Mouse (Mus musculus): ENCODE measurements at regions not wholly inside any gene's neighbourhood (a gene's known extent, or its start where the extent isn't known, plus 50 kb on each side); places are given as distances from the start of the nearest gene placed in this dataset.

- no peak overlapping the region for H3K27ac ChIP-seq (ENCODE audit: control insufficient read depth, low read depth, low read length)
- H3K36me3 ChIP-seq (ENCODE audit: control insufficient read depth in 1 of 2, insufficient read depth in 2 of 2, low read length in 2 of 2): no peaks in the 10 kb centered on the region
- H3K4me1 ChIP-seq (ENCODE audit: control insufficient read depth in 1 of 2, insufficient read depth in 2 of 2, low read length in 2 of 2): no peaks in the 10 kb centered on the region
- no peak overlapping the region for H3K9ac ChIP-seq (ENCODE audit: control insufficient read depth, low read depth, low read length, poor library complexity, severe bottlenecking)
- TF ChIP-seq MYB (IDR thresholded peaks at IDR 0.05; ENCODE audit: low read depth, low read length) (no peak), NELFE (IDR thresholded peaks at IDR 0.05; ENCODE audit: low read depth, low read length) (no peak)
- no peak for DNase-seq (ENCODE audit: low read depth, low spot score)
- no peaks in the 10 kb centered on the region for H3K79me2 ChIP-seq (ENCODE audit: control insufficient read depth, insufficient read depth, low read length, poor library complexity)
- H3K27me3 ChIP-seq (ENCODE audit: control insufficient read depth in 1 of 2, insufficient read depth in 2 of 2, low read length in 2 of 2): no peaks in the 10 kb centered on the region
- H3K9me3 ChIP-seq (replicated peaks; ENCODE audit: insufficient read depth, low read length): no peaks in the 10 kb centered on the region
- H3K4me3 ChIP-seq (ENCODE audit: control insufficient read depth in 1 of 2, insufficient read depth in 1 of 2, low read depth in 2 of 2, low read length in 2 of 2): no peak overlapping the region
These were observed 147.1 kb upstream of the Cdkn3 start for GRCm38 (mm10) chr14:46613211-46613610.

GRCm38 (mm10) chr14:46612584-46612983 is 147.8 kb upstream of the Cdkn3 start:
- no peak overlapping the region for H3K27ac ChIP-seq (ENCODE audit: control insufficient read depth, low read depth, low read length)
- H3K9ac ChIP-seq (ENCODE audit: control insufficient read depth, low read depth, low read length, poor library complexity, severe bottlenecking): no peak overlapping the region

GRCm38 (mm10) chr14:46610926-46611325 is 149.4 kb upstream of the Cdkn3 start:
- Histone ChIP-seq H3K79me2 (ENCODE audit: control insufficient read depth, insufficient read depth, low read length, poor library complexity) (no peaks in the 10 kb centered on the region), H3K36me3 (ENCODE audit: control insufficient read depth in 1 of 2, insufficient read depth in 2 of 2, low read length in 2 of 2) (no peaks in the 10 kb centered on the region), H3K9me3 (replicated peaks; ENCODE audit: insufficient read depth, low read length) (no peaks in the 10 kb centered on the region), H3K9ac (ENCODE audit: control insufficient read depth, low read depth, low read length, poor library complexity, severe bottlenecking) (no peak overlapping the region), H3K27ac (ENCODE audit: control insufficient read depth, low read depth, low read length) (no peak overlapping the region), H3K4me1 (ENCODE audit: control insufficient read depth in 1 of 2, insufficient read depth in 2 of 2, low read length in 2 of 2) (no peaks in the 10 kb centered on the region), H3K4me3 (ENCODE audit: control insufficient read depth in 1 of 2, insufficient read depth in 1 of 2, low read depth in 2 of 2, low read length in 2 of 2) (no peak overlapping the region), H3K27me3 (ENCODE audit: control insufficient read depth in 1 of 2, insufficient read depth in 2 of 2, low read length in 2 of 2) (no peaks in the 10 kb centered on the region)
- TF ChIP-seq ELF1 (IDR thresholded peaks at IDR 0.05; ENCODE audit: low read depth, low read length): no peak
- TF ChIP-seq NRF1 (IDR thresholded peaks at IDR 0.05; ENCODE audit: insufficient read depth, low read depth, low read length, poor library complexity, severe bottlenecking): no peak
- no peak for TF ChIP-seq TAL1 (IDR thresholded peaks at IDR 0.05; ENCODE audit: low read length)
- TF ChIP-seq ZMIZ1 (IDR thresholded peaks at IDR 0.05; ENCODE audit: low read depth, low read length): no peak
- TF ChIP-seq GATA1 (IDR thresholded peaks at IDR 0.05; ENCODE audit: low read depth, low read length): no peak
- DNase-seq (ENCODE audit: low read depth, low spot score): no peak

More at GRCm38 (mm10) chr14:46612584-46612983, 147.8 kb upstream of the Cdkn3 start:
- no peak for DNase-seq (ENCODE audit: low read depth, low spot score)
- Histone ChIP-seq H3K79me2 (ENCODE audit: control insufficient read depth, insufficient read depth, low read length, poor library complexity) (no peaks in the 10 kb centered on the region), H3K9me3 (replicated peaks; ENCODE audit: insufficient read depth, low read length) (no peaks in the 10 kb centered on the region), H3K27me3 (ENCODE audit: control insufficient read depth in 1 of 2, insufficient read depth in 2 of 2, low read length in 2 of 2) (no peaks in the 10 kb centered on the region), H3K4me3 (ENCODE audit: control insufficient read depth in 1 of 2, insufficient read depth in 1 of 2, low read depth in 2 of 2, low read length in 2 of 2) (no peak overlapping the region), H3K36me3 (ENCODE audit: control insufficient read depth in 1 of 2, insufficient read depth in 2 of 2, low read length in 2 of 2) (no peaks in the 10 kb centered on the region), H3K4me1 (ENCODE audit: control insufficient read depth in 1 of 2, insufficient read depth in 2 of 2, low read length in 2 of 2) (no peaks in the 10 kb centered on the region)
- TF ChIP-seq ZC3H11A (IDR thresholded peaks at IDR 0.05; ENCODE audit: low read depth, low read length): no peak

- Histone ChIP-seq H3K9ac (ENCODE audit: control insufficient read depth, low read depth, low read length, poor library complexity, severe bottlenecking) (no peak overlapping the region), H3K36me3 (ENCODE audit: control insufficient read depth in 1 of 2, insufficient read depth in 2 of 2, low read length in 2 of 2) (no peaks in the 10 kb centered on the region), H3K4me3 (ENCODE audit: control insufficient read depth in 1 of 2, insufficient read depth in 1 of 2, low read depth in 2 of 2, low read length in 2 of 2) (no peak overlapping the region), H3K27me3 (ENCODE audit: control insufficient read depth in 1 of 2, insufficient read depth in 2 of 2, low read length in 2 of 2) (no peaks in the 10 kb centered on the region), H3K79me2 (ENCODE audit: control insufficient read depth, insufficient read depth, low read length, poor library complexity) (no peaks in the 10 kb centered on the region), H3K4me1 (ENCODE audit: control insufficient read depth in 1 of 2, insufficient read depth in 2 of 2, low read length in 2 of 2) (no peaks in the 10 kb centered on the region), H3K27ac (ENCODE audit: control insufficient read depth, low read depth, low read length) (no peak overlapping the region), H3K9me3 (replicated peaks; ENCODE audit: insufficient read depth, low read length) (no peaks in the 10 kb centered on the region)
- no peak for DNase-seq (ENCODE audit: low read depth, low spot score)
- TF ChIP-seq POLR2A (IDR thresholded peaks at IDR 0.05; ENCODE audit: control insufficient read depth in 1 of 2, insufficient read depth in 1 of 2, low read depth in 1 of 2, low read length in 2 of 2, poor library complexity in 1 of 2) (no peak), POLR2AphosphoS5 (IDR thresholded peaks at IDR 0.05; ENCODE audit: borderline replicate concordance, low read depth, low read length) (no peak), CHD1 (IDR thresholded peaks at IDR 0.05; ENCODE audit: low read depth, low read length) (no peak), ETS1 (IDR thresholded peaks at IDR 0.05; ENCODE audit: low read depth, low read length) (no peak), ZNF384 (IDR thresholded peaks at IDR 0.05; ENCODE audit: low read depth, low read length) (no peak), USF2 (IDR thresholded peaks at IDR 0.05; ENCODE audit: borderline replicate concordance in 1 of 2, insufficient read depth in 1 of 2, low read depth in 1 of 2, low read length in 2 of 2) (no peak), SMC3 (IDR thresholded peaks at IDR 0.05; ENCODE audit: low read depth, low read length) (no peak)
These were observed 150.0 kb upstream of the Cdkn3 start for GRCm38 (mm10) chr14:46610226-46610855.
